Mouse (Mus musculus) CH12.LX (cell line): ENCODE measurements at regions not wholly inside any gene's neighbourhood (a gene's known extent, or its start where the extent isn't known, plus 50 kb on each side); places are given as distances from the start of the nearest gene placed in this dataset.

Source experiments
- DNase-seq: peaks from one replicate; pipeline ENCODE4 v3.0.0-alpha.2; 2013; ENCODE audit errors: extremely low read depth
- H3K27ac ChIP-seq: 2 replicates; pipeline ENCODE4 v1.5.1; 2012; ENCODE audit warnings: low read depth, mild to moderate bottlenecking, control low read depth, moderate library complexity; ENCODE audit not compliant: insufficient read depth
- H3K27me3 ChIP-seq: replicated peaks from 2 replicates; pipeline ENCODE3; 2012; ENCODE audit warnings: inconsistent platforms
- H3K36me3 ChIP-seq, 2 experiments: replicated peaks in 1 of 2; 2 replicates each; pipeline versions ENCODE3 to v1.6.1; 2012; ENCODE audit warnings: inconsistent platforms in 1 of 2, low read length in 1 of 2, mild to moderate bottlenecking in 1 of 2, mixed read lengths in 1 of 2, moderate library complexity in 1 of 2; ENCODE audit not compliant: control insufficient read depth in 1 of 2, insufficient read depth in 1 of 2
- H3K4me1 ChIP-seq, 2 experiments: 2 replicates each; pipeline ENCODE4 v1.6.1; 2012; ENCODE audit warnings: inconsistent platforms in 1 of 2, moderate library complexity in 1 of 2; ENCODE audit not compliant: insufficient read depth in 2 of 2, control insufficient read depth in 1 of 2
- H3K4me2 ChIP-seq: 2 replicates; pipeline ENCODE4 v1.6.1; 2012; ENCODE audit warnings: low read depth, mild to moderate bottlenecking, control low read depth; ENCODE audit not compliant: poor library complexity, insufficient read depth, severe bottlenecking
- H3K4me3 ChIP-seq, 3 experiments: fragments of 150-350 bp in 1 of 3; sonication (generic) in 1 of 3; replicated peaks in 1 of 3; 2 replicates each; pipeline versions ENCODE3 to v1.5.1; 2011 to 2012; ENCODE audit warnings: low read depth in 2 of 3, low read length in 2 of 3, mild to moderate bottlenecking in 2 of 3, moderate library complexity in 2 of 3, control low read depth in 1 of 3, improper control_type of control experiment in 1 of 3, inconsistent platforms in 1 of 3, mixed read lengths in 1 of 3; ENCODE audit not compliant: poor library complexity in 1 of 3
- H3K79me2 ChIP-seq: replicated peaks from 2 replicates; pipeline ENCODE4 v1.6.1; 2012; ENCODE audit warnings: mild to moderate bottlenecking, moderate library complexity; ENCODE audit not compliant: control insufficient read depth, poor library complexity, insufficient read depth, severe bottlenecking; ENCODE audit errors: extremely low read depth
- H3K9ac ChIP-seq: 2 replicates; pipeline ENCODE4 v1.6.1; 2012; ENCODE audit warnings: low read depth, mild to moderate bottlenecking, control low read depth, moderate library complexity; ENCODE audit not compliant: insufficient read depth
- H3K9me3 ChIP-seq: replicated peaks from 2 replicates; pipeline ENCODE3; 2012; ENCODE audit warnings: low read length, inconsistent platforms, mixed read lengths
- CHD1 ChIP-seq: IDR thresholded peaks from 2 replicates; pipeline ENCODE4 v1.6.1; 2012; ENCODE audit warnings: low read depth, low read length, improper control_type of control experiment, inconsistent platforms
- E2F4 ChIP-seq: IDR thresholded peaks from 2 replicates; pipeline ENCODE4 v1.6.1; 2011; ENCODE audit warnings: low read depth, low read length, improper control_type of control experiment; ENCODE audit not compliant: insufficient replicate concordance
- ELF1 ChIP-seq: IDR thresholded peaks from 2 replicates; pipeline ENCODE4 v1.6.1; 2014; ENCODE audit warnings: low read depth, mild to moderate bottlenecking, inconsistent platforms, low read length, improper control_type of control experiment
- IRF4 ChIP-seq: IDR thresholded peaks from 2 replicates; pipeline ENCODE4 v1.6.1; 2014; ENCODE audit warnings: low read depth, mild to moderate bottlenecking, inconsistent platforms, low read length, improper control_type of control experiment
- JUND ChIP-seq: conservative IDR thresholded peaks from 2 replicates; pipeline ENCODE4 v1.6.1; 2011; ENCODE audit warnings: low read depth, low read length, improper control_type of control experiment
- MAFK ChIP-seq: IDR thresholded peaks from 2 replicates; pipeline ENCODE4 v1.6.1; 2011; ENCODE audit warnings: low read length, improper control_type of control experiment; ENCODE audit not compliant: insufficient replicate concordance
- MAX ChIP-seq: IDR thresholded peaks from 2 replicates; pipeline ENCODE4 v1.6.1; 2011; ENCODE audit warnings: low read length, improper control_type of control experiment
- MAZ ChIP-seq: IDR thresholded peaks from 2 replicates; pipeline ENCODE4 v1.6.1; 2012; ENCODE audit warnings: low read depth, mild to moderate bottlenecking, inconsistent platforms, low read length, improper control_type of control experiment, moderate library complexity
- MXI1 ChIP-seq: IDR thresholded peaks from 2 replicates; pipeline ENCODE4 v1.6.1; 2011; ENCODE audit warnings: mild to moderate bottlenecking, low read depth, low read length, improper control_type of control experiment
- MYC ChIP-seq: IDR thresholded peaks from 2 replicates; pipeline ENCODE4 v1.6.1; 2011; ENCODE audit warnings: low read depth, mild to moderate bottlenecking, improper control_type of control experiment, low read length
- PAX5 ChIP-seq: IDR thresholded peaks from 2 replicates; pipeline ENCODE4 v1.6.1; 2012; ENCODE audit warnings: low read length, inconsistent platforms, mixed read lengths
- POLR2A ChIP-seq: IDR thresholded peaks from 2 replicates; pipeline ENCODE4 v1.6.1; 2011; ENCODE audit warnings: low read depth, mild to moderate bottlenecking, improper control_type of control experiment, low read length
- RCOR1 ChIP-seq: conservative IDR thresholded peaks from 2 replicates; pipeline ENCODE4 v1.6.1; 2012; ENCODE audit warnings: low read depth, mild to moderate bottlenecking, inconsistent platforms, low read length, improper control_type of control experiment
- SIN3A ChIP-seq: IDR thresholded peaks from 2 replicates; pipeline ENCODE4 v1.6.1; 2012; ENCODE audit warnings: low read length, improper control_type of control experiment, inconsistent platforms
- USF2 ChIP-seq: conservative IDR thresholded peaks from 2 replicates; pipeline ENCODE4 v1.6.1; 2011; ENCODE audit warnings: low read depth, low read length, improper control_type of control experiment
- ZKSCAN1 ChIP-seq: IDR thresholded peaks from 2 replicates; pipeline ENCODE4 v1.6.1; 2012; ENCODE audit warnings: low read depth, inconsistent platforms, low read length, improper control_type of control experiment, borderline replicate concordance
- ZNF384 ChIP-seq: IDR thresholded peaks from 2 replicates; pipeline ENCODE4 v1.6.1; 2012; ENCODE audit warnings: low read depth, low read length, improper control_type of control experiment, inconsistent platforms
- dilution Hi-C: fragments of 300-500 bp; cut with MboI; formaldehyde crosslinking; loops from 2 replicates; pipeline ENCODE4 v1.14.3; 2020; ENCODE audit warnings: low sequenced_read_pairs; ENCODE audit not compliant: extremely low pct_unique_long_range_greater_than_20kb, extremely low pct_ligation_motif_present
- in situ Hi-C: fragments of 300-500 bp; cut with MboI; formaldehyde crosslinking; loops from 3 replicates; pipeline ENCODE4 v1.14.3; 2019; ENCODE audit warnings: low sequenced_read_pairs, low pct_ligation_motif_present, low pct_unique_long_range_greater_than_20kb, mixed read lengths

DNA sequence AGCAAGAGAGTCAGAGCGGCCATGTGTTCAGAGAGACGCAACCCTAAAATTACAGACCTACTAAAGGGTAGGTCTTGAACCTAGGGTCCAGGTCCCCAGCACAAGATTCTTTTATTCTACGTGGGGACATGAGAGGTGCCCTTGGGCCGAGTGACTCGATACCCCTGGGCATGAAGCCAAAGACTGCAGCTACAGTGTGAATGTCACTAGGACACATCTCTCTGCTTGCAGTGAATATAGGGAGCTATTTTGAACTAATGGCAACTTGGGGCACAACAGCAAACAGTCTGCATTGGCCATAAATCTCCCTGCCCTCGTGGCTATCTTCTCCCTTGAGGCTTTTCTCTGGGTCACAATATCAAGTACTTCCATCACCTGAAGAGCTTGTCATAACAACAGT, 470.7 kb downstream of the Prss52 start:
- Histone ChIP-seq H3K27me3 (peaks cover 22% of the 10 kb centered on the region), H3K9ac (no peak overlapping the region), H3K4me2 (no peak overlapping the region), H3K4me3 (no peak overlapping the region), H3K79me2 (no peaks in the 10 kb centered on the region), H3K4me1 (no peaks in the 10 kb centered on the region), H3K27ac (no peak overlapping the region), H3K36me3 (no peaks in the 10 kb centered on the region), H3K9me3 (no peaks in the 10 kb centered on the region)
- dilution Hi-C loops = no loop called here
- TF ChIP-seq MYC (no peak), RCOR1 (no peak), ZNF384 (no peak), MXI1 (no peak), IRF4 (no peak), PAX5 (no peak), SIN3A (no peak), MAX (no peak), ELF1 (no peak), CHD1 (no peak), MAZ (no peak), MAFK (no peak)
- in situ Hi-C loops = no loop called here
- DNase-seq = no peak

DNA sequence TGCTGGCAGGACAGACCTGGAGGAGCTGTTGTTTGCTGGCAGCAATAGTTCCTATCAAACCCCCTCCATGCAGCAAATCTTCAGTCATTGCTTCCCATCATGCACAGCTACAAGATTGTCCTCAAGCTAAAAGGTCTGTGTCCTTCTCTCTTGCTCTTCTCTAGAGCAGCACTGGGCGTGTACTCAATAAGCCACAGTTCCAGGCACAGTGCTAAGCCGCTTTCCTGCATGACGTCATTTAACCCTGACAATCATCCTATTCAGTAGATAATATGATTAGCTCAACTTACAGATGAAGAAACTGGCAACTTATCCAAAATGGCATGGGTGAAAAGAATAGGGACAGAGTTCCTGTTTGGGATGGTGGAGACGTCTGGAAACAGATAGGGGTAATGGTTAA, 471.9 kb downstream of the Prss52 start:
- no peak overlapping the region for H3K27ac ChIP-seq
- peaks cover 24% of the 10 kb centered on the region for H3K27me3 ChIP-seq
- H3K4me1 ChIP-seq = no peaks in the 10 kb centered on the region
- no peak overlapping the region; the same call in 1 of the 2 replicates for H3K4me2 ChIP-seq
- no peak for DNase-seq
- TF ChIP-seq MAZ = no peak
- TF ChIP-seq POLR2A = no peak
- no peak for TF ChIP-seq IRF4
- no peak for TF ChIP-seq JUND
- TF ChIP-seq E2F4 = no peak
- TF ChIP-seq ZKSCAN1 = no peak
- no peak for TF ChIP-seq MAX
- TF ChIP-seq USF2 = no peak
- dilution Hi-C loops = no loop called here
- H3K36me3 ChIP-seq = no peaks in the 10 kb centered on the region
- in situ Hi-C loops = no loop called here
- H3K79me2 ChIP-seq = no peaks in the 10 kb centered on the region
- H3K4me3 ChIP-seq = no peak overlapping the region
- no peak overlapping the region for H3K9ac ChIP-seq
- no peaks in the 10 kb centered on the region for H3K9me3 ChIP-seq
